Mouse (Mus musculus): ENCODE results near the gene Tril. TPM values are rescaled to one million over a fixed set of nuclear protein-coding genes. Genes with fewer than 3 reads are reported as not detected.

Tril gene
- polyA plus RNA-seq, 1 experiment from 2014 or later = 0.45 TPM

DNA sequence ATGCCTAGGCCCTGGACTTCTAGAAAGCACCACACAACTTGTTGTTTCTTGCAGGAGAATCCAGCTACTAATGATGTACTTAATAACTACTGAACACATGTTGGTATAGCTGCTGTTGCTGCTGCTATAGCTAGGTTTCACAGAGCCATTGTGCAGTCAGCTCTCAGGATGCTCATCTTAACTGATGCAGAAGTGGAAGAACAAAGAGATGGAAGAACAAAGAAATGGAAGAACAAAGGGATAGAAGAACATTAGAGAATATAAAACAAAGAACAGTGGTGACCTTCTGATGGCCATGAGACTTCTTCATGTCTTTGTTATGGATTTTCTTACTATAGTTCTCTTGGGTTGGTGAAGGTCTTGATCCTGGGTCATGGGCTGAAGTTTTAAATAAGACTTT lies 6.4 kb downstream of the Tril start:
- H3K4me2 ChIP-seq (ENCODE audit: low read depth, low read length) = no peak overlapping the region
- no peak overlapping the region for H3K4me3 ChIP-seq (ENCODE audit: low read depth, low read length)
- no peak for ATAC-seq (ENCODE audit: low read depth)
- H3K4me1 ChIP-seq (ENCODE audit: control insufficient read depth, low read depth, low read length) = no peaks in the 10 kb centered on the region; the same call in 1 of the 2 replicates
- H3K27ac ChIP-seq (ENCODE audit: low read length) = no peak overlapping the region
- H3K9ac ChIP-seq (ENCODE audit: low read depth, low read length) = no peak overlapping the region
- peaks cover 28% of the 10 kb centered on the region for H3K27me3 ChIP-seq (ENCODE audit: control insufficient read depth, insufficient read depth, low read depth, low read length)
- H3K36me3 ChIP-seq (ENCODE audit: control insufficient read depth, insufficient read depth) = no peaks in the 10 kb centered on the region
- H3K9me3 ChIP-seq (replicated peaks; ENCODE audit: control insufficient read depth, low read length) = no peaks in the 10 kb centered on the region

DNA sequence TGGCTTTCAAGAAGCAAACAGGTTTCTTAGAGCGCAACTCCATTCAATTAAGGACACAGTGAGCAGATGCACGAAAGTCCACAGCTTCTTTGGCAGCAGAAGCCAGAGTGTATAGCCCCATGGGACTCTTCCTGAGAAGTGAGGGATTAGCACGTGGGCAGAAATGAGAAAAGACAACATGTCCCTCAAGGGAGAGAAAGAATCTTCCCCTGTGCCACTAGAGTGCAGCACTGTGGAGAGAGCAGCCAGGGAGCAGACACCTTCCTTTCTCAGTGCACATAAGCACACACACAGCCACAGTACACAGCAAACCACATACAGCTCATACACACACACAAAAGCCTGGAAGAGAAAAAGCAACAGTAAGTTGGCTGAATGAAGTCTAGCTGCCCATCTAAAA lies 8.4 kb downstream of the Tril start:
- H3K27ac ChIP-seq (ENCODE audit: low read length) = no peak overlapping the region
- no peaks in the 10 kb centered on the region for H3K9me3 ChIP-seq (replicated peaks; ENCODE audit: control insufficient read depth, low read length)
- H3K36me3 ChIP-seq (ENCODE audit: control insufficient read depth, insufficient read depth) = no peaks in the 10 kb centered on the region
- H3K4me2 ChIP-seq (ENCODE audit: low read depth, low read length) = no peak overlapping the region
- no peak for ATAC-seq (ENCODE audit: low read depth)
- peaks cover 9% of the 10 kb centered on the region for H3K27me3 ChIP-seq (ENCODE audit: control insufficient read depth, insufficient read depth, low read depth, low read length)
- WGBS (ENCODE audit: insufficient replicate concordance) = 52% methylated on average over 3 of the region's 3 CpGs
- H3K4me3 ChIP-seq (ENCODE audit: low read depth, low read length) = no peak overlapping the region
- H3K4me1 ChIP-seq (ENCODE audit: control insufficient read depth, low read depth, low read length) = no peaks in the 10 kb centered on the region
- no peak overlapping the region for H3K9ac ChIP-seq (ENCODE audit: low read depth, low read length)

DNA sequence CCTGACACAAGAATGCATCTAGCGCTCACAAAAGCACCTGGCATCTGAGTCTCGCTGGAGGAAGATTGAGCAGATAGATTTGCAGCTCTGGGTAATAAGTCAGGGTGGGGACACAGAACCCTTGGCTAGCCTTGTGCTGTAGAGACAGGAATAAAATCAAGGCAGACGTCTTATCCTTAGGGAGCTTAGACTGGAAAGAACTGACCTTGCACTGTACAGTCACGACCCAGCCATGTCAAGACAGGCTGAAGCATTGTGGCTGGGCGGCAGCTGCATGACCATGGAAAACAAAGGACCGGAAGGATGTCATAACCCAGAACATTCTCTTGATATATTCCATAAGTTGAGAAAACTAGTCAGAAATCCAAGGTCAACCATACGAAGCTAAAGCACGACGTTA lies 11.8 kb downstream of the Tril start:
- Histone ChIP-seq H3K27ac (ENCODE audit: low read length) (no peak overlapping the region), H3K4me2 (ENCODE audit: low read depth, low read length) (no peak overlapping the region), H3K27me3 (ENCODE audit: control insufficient read depth, insufficient read depth, low read depth, low read length) (no peaks in the 10 kb centered on the region), H3K9me3 (replicated peaks; ENCODE audit: control insufficient read depth, low read length) (no peaks in the 10 kb centered on the region), H3K9ac (ENCODE audit: low read depth, low read length) (no peak overlapping the region), H3K4me3 (ENCODE audit: low read depth, low read length) (no peak overlapping the region), H3K36me3 (ENCODE audit: control insufficient read depth, insufficient read depth) (no peaks in the 10 kb centered on the region), H3K4me1 (ENCODE audit: control insufficient read depth, low read depth, low read length) (no peaks in the 10 kb centered on the region)
- ATAC-seq (ENCODE audit: low read depth) = no peak
- WGBS (ENCODE audit: insufficient replicate concordance) = 69% methylated on average over 9 of the region's 9 CpGs

DNA sequence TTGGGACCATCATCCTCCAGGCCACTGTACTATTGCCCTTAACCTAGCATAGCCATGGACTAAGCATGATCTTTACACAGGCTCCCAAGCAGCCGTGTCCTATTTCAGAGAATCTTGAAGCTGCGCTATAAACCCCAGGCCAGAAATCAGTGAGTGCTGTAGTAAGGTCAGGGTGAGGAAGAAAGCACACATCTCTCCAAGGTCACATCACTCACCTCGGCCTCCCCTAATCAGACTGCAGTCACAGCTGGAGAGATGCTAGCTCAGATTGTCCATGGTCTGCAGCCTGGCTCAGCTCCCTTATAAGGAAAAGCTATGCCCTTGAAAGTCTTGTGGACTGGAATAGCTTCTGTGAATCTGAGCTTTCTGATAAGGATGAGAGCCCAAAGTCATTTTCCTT lies 13.4 kb downstream of the Tril start:
- no peaks in the 10 kb centered on the region for H3K27me3 ChIP-seq (ENCODE audit: control insufficient read depth, insufficient read depth, low read depth, low read length)
- H3K9me3 ChIP-seq (replicated peaks; ENCODE audit: control insufficient read depth, low read length) = no peaks in the 10 kb centered on the region
- 62% methylated on average over 3 of the region's 3 CpGs for WGBS (ENCODE audit: insufficient replicate concordance)
- no peak for ATAC-seq (ENCODE audit: low read depth)
- no peak overlapping the region for H3K4me3 ChIP-seq (ENCODE audit: low read depth, low read length)
- no peaks in the 10 kb centered on the region for H3K36me3 ChIP-seq (ENCODE audit: control insufficient read depth, insufficient read depth)
- no peak overlapping the region for H3K4me2 ChIP-seq (ENCODE audit: low read depth, low read length)
- no peaks in the 10 kb centered on the region for H3K4me1 ChIP-seq (ENCODE audit: control insufficient read depth, low read depth, low read length)
- H3K9ac ChIP-seq (ENCODE audit: low read depth, low read length) = no peak overlapping the region
- H3K27ac ChIP-seq (ENCODE audit: low read length) = no peak overlapping the region

DNA sequence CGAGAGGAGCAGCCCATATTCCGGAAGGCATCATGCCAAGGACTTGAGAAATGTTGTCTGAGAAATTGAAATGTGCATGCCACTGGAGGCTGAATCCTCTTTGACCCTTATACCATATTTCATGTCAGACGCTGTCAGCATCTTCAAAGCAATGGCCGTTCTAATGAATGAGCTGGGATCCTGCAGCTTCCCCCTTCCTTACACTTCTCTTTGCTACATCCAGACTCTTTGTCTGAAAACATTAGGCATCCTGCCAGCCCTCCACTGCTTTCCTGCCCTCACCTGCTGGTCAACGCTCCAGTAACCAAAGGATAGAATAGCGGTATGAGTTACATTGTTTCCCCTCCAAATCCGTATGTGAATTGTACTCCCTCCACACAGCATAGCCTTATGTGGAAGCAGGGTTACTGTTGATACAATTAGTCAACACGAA lies 14.0 kb downstream of the Tril start:
- 62% methylated on average over 8 of the region's 8 CpGs for WGBS (ENCODE audit: insufficient replicate concordance)
- no peak overlapping the region for H3K4me2 ChIP-seq (ENCODE audit: low read depth, low read length)
- no peaks in the 10 kb centered on the region for H3K27me3 ChIP-seq (ENCODE audit: control insufficient read depth, insufficient read depth, low read depth, low read length)
- H3K9me3 ChIP-seq (replicated peaks; ENCODE audit: control insufficient read depth, low read length) = no peaks in the 10 kb centered on the region
- ATAC-seq (ENCODE audit: low read depth) = no peak
- H3K4me1 ChIP-seq (ENCODE audit: control insufficient read depth, low read depth, low read length) = no peaks in the 10 kb centered on the region
- H3K27ac ChIP-seq (ENCODE audit: low read length) = no peak overlapping the region
- H3K4me3 ChIP-seq (ENCODE audit: low read depth, low read length) = no peak overlapping the region
- no peaks in the 10 kb centered on the region for H3K36me3 ChIP-seq (ENCODE audit: control insufficient read depth, insufficient read depth)
- no peak overlapping the region for H3K9ac ChIP-seq (ENCODE audit: low read depth, low read length)

DNA sequence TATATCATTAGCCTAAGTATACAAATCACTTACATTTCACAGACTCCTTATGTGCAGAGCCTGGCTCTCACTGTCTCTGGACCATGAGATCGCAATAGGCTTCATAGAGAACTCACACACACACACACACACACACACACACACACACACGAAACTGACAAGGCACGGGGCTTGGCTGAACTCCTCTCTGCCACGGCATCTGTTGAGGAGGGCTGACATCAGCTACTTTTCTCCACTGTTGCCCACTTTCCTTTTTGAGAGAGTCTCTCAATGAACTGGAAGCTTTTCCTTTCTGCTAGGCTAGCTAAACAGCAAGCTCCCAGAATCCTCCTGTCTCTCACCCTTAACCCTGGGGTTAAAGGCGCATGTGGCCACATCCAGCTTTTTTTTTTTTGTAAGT lies 14.6 kb downstream of the Tril start:
- Histone ChIP-seq H3K27me3 (ENCODE audit: control insufficient read depth, insufficient read depth, low read depth, low read length) (no peaks in the 10 kb centered on the region), H3K36me3 (ENCODE audit: control insufficient read depth, insufficient read depth) (no peaks in the 10 kb centered on the region), H3K27ac (ENCODE audit: low read length) (no peak overlapping the region), H3K4me1 (ENCODE audit: control insufficient read depth, low read depth, low read length) (no peaks in the 10 kb centered on the region), H3K4me2 (ENCODE audit: low read depth, low read length) (no peak overlapping the region), H3K9ac (ENCODE audit: low read depth, low read length) (no peak overlapping the region), H3K4me3 (ENCODE audit: low read depth, low read length) (no peak overlapping the region), H3K9me3 (replicated peaks; ENCODE audit: control insufficient read depth, low read length) (no peaks in the 10 kb centered on the region)
- no peak for ATAC-seq (ENCODE audit: low read depth)
- WGBS (ENCODE audit: insufficient replicate concordance) = 67% methylated on average over 5 of the region's 5 CpGs

DNA sequence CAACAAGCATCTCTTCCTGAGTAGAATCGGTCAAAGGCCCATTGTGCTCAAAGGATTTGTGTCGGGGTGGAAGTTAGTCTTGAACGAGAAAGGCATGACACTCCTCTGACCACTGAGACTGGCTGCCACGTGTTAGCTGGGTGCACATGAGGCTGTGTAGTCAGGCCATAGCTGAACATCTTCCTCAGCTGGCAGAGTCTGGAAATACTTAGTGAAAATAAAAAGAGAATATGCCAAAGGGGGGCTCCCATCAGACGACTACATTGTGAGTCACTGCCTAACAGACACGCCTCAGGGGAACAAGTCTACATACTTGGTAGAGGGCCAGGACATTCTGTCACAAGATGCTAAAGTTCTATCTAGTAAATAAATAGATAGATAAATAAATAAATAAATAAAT lies 16.5 kb downstream of the Tril start:
- no peaks in the 10 kb centered on the region for H3K4me1 ChIP-seq (ENCODE audit: control insufficient read depth, low read depth, low read length)
- H3K27me3 ChIP-seq (ENCODE audit: control insufficient read depth, insufficient read depth, low read depth, low read length) = no peaks in the 10 kb centered on the region
- H3K36me3 ChIP-seq (ENCODE audit: control insufficient read depth, insufficient read depth) = no peaks in the 10 kb centered on the region
- H3K27ac ChIP-seq (ENCODE audit: low read length) = no peak overlapping the region
- no peaks in the 10 kb centered on the region for H3K9me3 ChIP-seq (replicated peaks; ENCODE audit: control insufficient read depth, low read length)
- 62% methylated on average over 6 of the region's 6 CpGs for WGBS (ENCODE audit: insufficient replicate concordance)
- H3K4me2 ChIP-seq (ENCODE audit: low read depth, low read length) = no peak overlapping the region
- no peak overlapping the region for H3K9ac ChIP-seq (ENCODE audit: low read depth, low read length)
- no peak overlapping the region for H3K4me3 ChIP-seq (ENCODE audit: low read depth, low read length)
- ATAC-seq (ENCODE audit: low read depth) = no peak

DNA sequence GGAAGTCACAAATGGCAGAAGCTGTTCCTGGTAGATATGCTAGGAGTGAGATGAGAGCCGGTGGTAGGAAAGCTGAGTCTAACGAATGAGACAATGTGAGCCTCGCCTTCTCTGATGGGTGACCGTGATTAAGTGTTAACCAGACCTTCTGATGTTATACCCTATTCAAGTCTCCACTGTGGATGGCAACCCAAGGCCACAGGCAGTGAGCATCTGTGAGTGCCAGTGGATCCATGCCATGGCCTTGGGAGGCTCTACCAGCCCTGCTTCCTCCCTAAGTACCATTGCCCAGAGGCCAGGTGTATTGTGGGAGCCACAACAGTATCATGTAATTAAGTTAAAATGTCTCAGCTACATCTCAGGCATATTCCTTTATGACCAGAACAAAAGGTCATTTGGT lies 17.1 kb downstream of the Tril start:
- Histone ChIP-seq H3K36me3 (ENCODE audit: control insufficient read depth, insufficient read depth) (no peaks in the 10 kb centered on the region), H3K9me3 (replicated peaks; ENCODE audit: control insufficient read depth, low read length) (no peaks in the 10 kb centered on the region), H3K27ac (ENCODE audit: low read length) (no peak overlapping the region), H3K4me1 (ENCODE audit: control insufficient read depth, low read depth, low read length) (no peaks in the 10 kb centered on the region), H3K4me2 (ENCODE audit: low read depth, low read length) (no peak overlapping the region), H3K27me3 (ENCODE audit: control insufficient read depth, insufficient read depth, low read depth, low read length) (no peaks in the 10 kb centered on the region), H3K9ac (ENCODE audit: low read depth, low read length) (no peak overlapping the region), H3K4me3 (ENCODE audit: low read depth, low read length) (no peak overlapping the region)
- 66% methylated on average over 4 of the region's 4 CpGs for WGBS (ENCODE audit: insufficient replicate concordance)
- no peak for ATAC-seq (ENCODE audit: low read depth)

DNA sequence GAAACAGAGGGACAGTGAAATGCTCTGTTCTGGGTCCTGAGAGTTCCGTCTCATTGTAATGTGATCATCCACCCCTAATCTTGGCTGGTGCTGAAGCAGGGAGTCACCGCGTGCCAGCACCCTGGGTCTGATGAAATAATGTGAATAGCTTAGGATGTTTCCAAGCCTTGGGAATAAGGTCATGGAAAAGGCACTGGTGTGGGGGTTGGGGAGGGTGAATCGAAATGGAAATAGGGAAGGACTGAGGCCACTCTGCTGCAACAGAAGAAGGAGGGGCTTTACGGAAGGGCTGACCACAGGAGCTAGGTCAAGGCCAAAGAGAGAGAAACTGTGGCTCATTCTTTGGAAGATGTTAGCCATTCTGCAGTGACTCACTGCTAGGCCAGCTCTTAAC lies 18.7 kb downstream of the Tril start:
- Histone ChIP-seq H3K27ac (ENCODE audit: low read length) (no peak overlapping the region), H3K27me3 (ENCODE audit: control insufficient read depth, insufficient read depth, low read depth, low read length) (no peaks in the 10 kb centered on the region), H3K9ac (ENCODE audit: low read depth, low read length) (no peak overlapping the region), H3K9me3 (replicated peaks; ENCODE audit: control insufficient read depth, low read length) (no peaks in the 10 kb centered on the region), H3K4me3 (ENCODE audit: low read depth, low read length) (no peak overlapping the region), H3K4me1 (ENCODE audit: control insufficient read depth, low read depth, low read length) (no peaks in the 10 kb centered on the region), H3K36me3 (ENCODE audit: control insufficient read depth, insufficient read depth) (no peaks in the 10 kb centered on the region), H3K4me2 (ENCODE audit: low read depth, low read length) (no peak overlapping the region)
- WGBS (ENCODE audit: insufficient replicate concordance) = 46% methylated on average over 5 of the region's 5 CpGs
- ATAC-seq (ENCODE audit: low read depth) = no peak
